Mouse (Mus musculus) ES-Bruce4 (cell line): ENCODE results near the gene Shmt1. TPM values are rescaled to one million over a fixed set of nuclear protein-coding genes. Genes with fewer than 3 reads are reported as not detected.

Experiments
- H3K27ac ChIP-seq: 2 replicates; pipeline ENCODE4 v1.5.1; 2012; ENCODE audit warnings: low read length, inconsistent platforms; ENCODE audit not compliant: insufficient read depth
- H3K27me3 ChIP-seq: 2 replicates; pipeline ENCODE4 v1.6.1; 2012; ENCODE audit warnings: mild to moderate bottlenecking, low read length, inconsistent platforms; ENCODE audit not compliant: control insufficient read depth, poor library complexity, insufficient read depth, severe bottlenecking
- H3K36me3 ChIP-seq: 2 replicates; pipeline ENCODE4 v1.6.1; 2012; ENCODE audit warnings: inconsistent platforms, mild to moderate bottlenecking, low read length, moderate library complexity; ENCODE audit not compliant: control insufficient read depth, poor library complexity, insufficient read depth, severe bottlenecking
- H3K4me1 ChIP-seq: one replicate; pipeline ENCODE4 v1.8.1; 2011; ENCODE audit warnings: low read length; ENCODE audit not compliant: control insufficient read depth, insufficient read depth
- H3K4me3 ChIP-seq: 2 replicates; pipeline ENCODE4 v1.5.1; 2011; ENCODE audit warnings: low read depth, mild to moderate bottlenecking, low read length
- H3K9ac ChIP-seq: 2 replicates; pipeline ENCODE4 v1.6.1; 2012; ENCODE audit warnings: low read depth, mild to moderate bottlenecking, inconsistent platforms; ENCODE audit not compliant: poor library complexity, severe bottlenecking
- H3K9me3 ChIP-seq: replicated peaks from 2 replicates; pipeline ENCODE4 v1.6.1; 2012; ENCODE audit warnings: mild to moderate bottlenecking, low read length, inconsistent platforms; ENCODE audit not compliant: control insufficient read depth, poor library complexity, insufficient read depth, severe bottlenecking
- CTCF ChIP-seq: IDR thresholded peaks from one replicate; pipeline ENCODE4 v1.8.1; 2011; ENCODE audit warnings: low read depth, low read length
- EP300 ChIP-seq: IDR thresholded peaks from 2 replicates; pipeline ENCODE4 v1.6.1; 2011; ENCODE audit warnings: low read depth, low read length; ENCODE audit not compliant: insufficient read depth
- POLR2A ChIP-seq: IDR thresholded peaks from one replicate; pipeline ENCODE4 v1.8.1; 2011; ENCODE audit warnings: low read length; ENCODE audit not compliant: insufficient read depth
- polyA plus RNA-seq: library from polyadenylated mRNA; stranded (reverse); fragments of >200 nt; gene quantifications from 2 replicates; pipeline ENCODE4 v1.2.4, GENCODE M21; 2011; ENCODE audit warnings: low read depth; ENCODE audit not compliant: missing spikeins, insufficient read depth, insufficient read length

The Shmt1 gene
- polyA plus RNA-seq, 1 experiment: 99.2 TPM

DNA sequence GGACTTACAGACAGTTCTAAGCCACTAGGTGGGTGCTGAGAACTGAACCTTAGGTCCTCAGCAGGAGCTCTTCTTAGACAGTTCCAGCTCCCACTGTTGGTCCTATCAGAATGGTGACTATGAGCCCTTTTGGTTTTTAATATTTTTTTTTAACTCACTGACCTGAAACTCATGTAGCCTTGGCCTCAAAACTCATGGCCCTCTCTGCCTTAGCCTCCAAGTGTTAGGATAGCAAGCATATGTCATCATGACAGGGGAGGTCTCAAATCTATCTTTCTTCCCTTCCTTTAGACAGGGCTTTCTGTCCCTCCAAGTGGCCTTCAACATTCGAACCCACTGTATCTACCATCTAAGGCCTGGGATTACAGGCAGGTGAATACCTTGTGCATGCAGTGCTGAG lies 10.6 kb downstream of the Shmt1 start:
- no peaks in the 10 kb centered on the region for H3K27me3 ChIP-seq
- no peak overlapping the region for H3K27ac ChIP-seq
- no peaks in the 10 kb centered on the region for H3K4me1 ChIP-seq
- no peaks in the 10 kb centered on the region for H3K9me3 ChIP-seq
- no peak overlapping the region for H3K9ac ChIP-seq
- H3K4me3 ChIP-seq: no peak overlapping the region
- H3K36me3 ChIP-seq: peaks cover 74% of the 10 kb centered on the region
- no peak for TF ChIP-seq CTCF
- no peak for TF ChIP-seq POLR2A
- no peak for TF ChIP-seq EP300

DNA sequence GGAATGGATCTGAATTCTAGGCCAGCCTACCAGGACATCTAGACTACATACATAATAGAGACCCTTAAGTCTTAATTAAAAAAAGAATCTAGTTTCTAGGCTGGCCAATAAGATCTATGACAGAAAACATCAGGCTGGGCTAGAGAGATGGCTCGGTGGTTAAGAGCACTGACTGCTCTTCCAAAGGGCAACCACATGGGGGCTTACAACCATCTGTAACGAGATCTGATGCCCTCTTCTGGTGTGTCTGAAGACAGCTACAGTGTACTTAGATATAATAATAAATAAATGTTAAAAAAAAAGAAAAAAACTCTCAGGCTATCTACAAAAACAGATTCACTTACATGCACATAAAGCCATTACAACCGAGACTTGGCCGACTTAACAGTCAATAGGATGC lies 11.5 kb downstream of the Shmt1 start:
- H3K27me3 ChIP-seq: no peaks in the 10 kb centered on the region
- no peaks in the 10 kb centered on the region for H3K4me1 ChIP-seq
- no peak overlapping the region for H3K4me3 ChIP-seq
- TF ChIP-seq POLR2A: no peak
- TF ChIP-seq CTCF: no peak
- no peak for TF ChIP-seq EP300
- H3K9ac ChIP-seq: no peak overlapping the region
- H3K36me3 ChIP-seq: peaks cover 78% of the 10 kb centered on the region
- H3K27ac ChIP-seq: no peak overlapping the region
- no peaks in the 10 kb centered on the region for H3K9me3 ChIP-seq

DNA sequence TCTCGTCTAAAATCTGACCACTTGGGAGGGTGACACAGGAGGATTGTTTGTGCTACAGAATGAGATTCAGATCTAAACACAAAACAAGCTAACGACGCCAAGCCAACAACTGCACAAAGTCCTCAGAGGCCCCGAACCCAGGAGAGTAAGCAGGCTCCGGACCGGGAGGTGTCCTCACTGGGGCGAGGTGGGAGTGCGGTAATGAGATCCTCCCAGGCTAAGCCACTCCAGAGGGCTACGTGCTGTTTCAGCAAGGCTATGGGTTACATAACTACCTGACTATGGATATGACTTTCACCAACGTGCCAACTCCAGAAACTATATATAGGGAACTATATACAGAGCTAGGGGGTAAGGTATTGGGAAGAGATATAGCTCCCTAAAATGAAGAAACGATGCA lies 15.2 kb downstream of the Shmt1 start:
- no peaks in the 10 kb centered on the region for H3K4me1 ChIP-seq
- no peaks in the 10 kb centered on the region for H3K9me3 ChIP-seq
- TF ChIP-seq EP300 (no peak), POLR2A (no peak), CTCF (no peak)
- no peaks in the 10 kb centered on the region for H3K27me3 ChIP-seq
- H3K36me3 ChIP-seq: peaks cover 85% of the 10 kb centered on the region
- H3K9ac ChIP-seq: no peak overlapping the region
- H3K4me3 ChIP-seq: no peak overlapping the region
- H3K27ac ChIP-seq: no peak overlapping the region

DNA sequence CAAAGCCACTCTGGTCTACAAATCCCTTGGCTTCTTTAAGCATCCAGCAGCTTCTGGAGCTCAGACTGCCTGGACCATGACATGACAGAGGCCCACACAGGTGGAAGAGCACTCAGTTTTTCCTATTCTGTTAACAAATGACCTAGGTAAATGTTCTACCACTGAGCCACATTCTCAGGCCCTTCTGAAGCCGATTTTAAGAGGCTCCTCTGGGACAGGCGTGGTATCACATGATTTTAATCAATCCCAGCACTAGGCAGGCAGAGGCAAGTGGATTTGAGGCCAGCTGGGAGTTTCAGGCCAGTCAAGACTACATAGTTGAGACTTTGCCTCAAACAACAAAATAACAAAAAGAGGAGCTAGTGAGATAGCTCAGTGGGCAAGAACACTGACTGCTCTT lies 21.0 kb downstream of the Shmt1 start:
- H3K9ac ChIP-seq: no peak overlapping the region
- H3K27me3 ChIP-seq: no peaks in the 10 kb centered on the region
- no peak overlapping the region for H3K27ac ChIP-seq
- no peak overlapping the region for H3K4me3 ChIP-seq
- H3K9me3 ChIP-seq: no peaks in the 10 kb centered on the region
- no peaks in the 10 kb centered on the region for H3K4me1 ChIP-seq
- TF ChIP-seq POLR2A: no peak
- no peak for TF ChIP-seq CTCF
- no peak for TF ChIP-seq EP300
- peaks cover 90% of the 10 kb centered on the region for H3K36me3 ChIP-seq

DNA sequence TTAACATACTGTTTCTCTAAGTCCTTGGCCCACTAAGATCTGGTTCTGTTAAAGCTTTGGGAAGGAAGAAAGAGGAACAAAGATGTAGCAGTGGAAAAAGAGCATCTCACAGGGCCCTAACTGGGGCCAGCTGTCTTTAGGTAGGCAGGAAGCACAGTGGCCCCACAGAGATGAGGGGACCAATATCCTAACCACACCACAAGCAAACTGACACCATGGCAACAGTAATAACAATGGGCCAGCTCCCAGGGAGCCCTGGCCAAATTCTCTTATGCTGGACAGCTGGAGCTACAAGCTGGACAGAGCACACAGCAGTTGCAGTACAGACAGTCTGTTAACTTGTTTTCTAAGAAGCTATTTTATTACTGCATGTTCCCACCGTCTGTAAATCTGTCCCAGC lies 23.9 kb downstream of the Shmt1 start:
- Histone ChIP-seq H3K4me3 (no peak overlapping the region), H3K27me3 (no peaks in the 10 kb centered on the region), H3K9me3 (no peaks in the 10 kb centered on the region), H3K9ac (no peak overlapping the region), H3K36me3 (peaks cover 81% of the 10 kb centered on the region), H3K27ac (no peak overlapping the region), H3K4me1 (no peaks in the 10 kb centered on the region)
- TF ChIP-seq CTCF: no peak
- TF ChIP-seq POLR2A: no peak
- TF ChIP-seq EP300: no peak

DNA sequence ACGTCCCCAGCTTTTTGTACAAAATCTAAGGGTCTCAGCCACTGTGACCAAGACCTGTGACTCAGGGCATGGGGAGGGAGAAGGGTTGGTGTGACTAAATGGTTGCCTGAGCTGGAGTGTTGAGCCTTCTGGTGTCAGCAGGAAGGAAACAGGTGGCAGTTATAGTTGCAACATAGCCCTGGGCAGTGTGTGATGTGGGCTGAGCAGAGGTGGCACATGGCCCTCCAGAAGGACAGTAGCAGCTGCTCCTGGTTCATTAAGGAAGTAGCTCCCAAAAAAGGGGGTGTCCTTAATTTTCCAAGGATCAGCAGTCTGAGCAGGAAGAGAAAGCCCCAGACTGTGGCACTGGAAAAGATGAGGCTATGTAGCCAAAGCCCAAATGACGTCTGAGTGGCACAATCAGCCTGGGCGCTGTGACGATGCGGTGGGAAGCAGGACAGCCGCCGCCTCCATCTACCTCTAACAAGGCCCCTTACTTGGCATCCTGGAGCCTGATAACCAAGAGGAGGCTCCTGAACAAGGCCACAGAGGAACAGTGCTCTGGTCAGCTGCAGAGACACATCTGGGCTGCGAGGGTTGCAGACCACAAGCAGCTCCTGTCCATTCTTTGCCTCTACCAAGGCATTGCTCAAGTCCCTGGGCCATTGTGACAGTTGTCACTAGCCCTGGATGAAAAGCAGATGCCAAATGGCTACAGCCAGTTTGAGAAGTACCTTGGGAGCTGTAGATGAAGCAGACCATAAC lies 27.2 kb downstream of the Shmt1 start:
- H3K9me3 ChIP-seq: no peaks in the 10 kb centered on the region
- no peak overlapping the region for H3K4me3 ChIP-seq
- TF ChIP-seq CTCF (no peak), POLR2A (no peak), EP300 (no peak)
- no peaks in the 10 kb centered on the region for H3K4me1 ChIP-seq
- no peak overlapping the region for H3K27ac ChIP-seq
- H3K9ac ChIP-seq: no peak overlapping the region
- H3K27me3 ChIP-seq: no peaks in the 10 kb centered on the region
- peaks cover 67% of the 10 kb centered on the region for H3K36me3 ChIP-seq
